Mouse (Mus musculus): ENCODE data around the gene Itgb7.

DNA sequence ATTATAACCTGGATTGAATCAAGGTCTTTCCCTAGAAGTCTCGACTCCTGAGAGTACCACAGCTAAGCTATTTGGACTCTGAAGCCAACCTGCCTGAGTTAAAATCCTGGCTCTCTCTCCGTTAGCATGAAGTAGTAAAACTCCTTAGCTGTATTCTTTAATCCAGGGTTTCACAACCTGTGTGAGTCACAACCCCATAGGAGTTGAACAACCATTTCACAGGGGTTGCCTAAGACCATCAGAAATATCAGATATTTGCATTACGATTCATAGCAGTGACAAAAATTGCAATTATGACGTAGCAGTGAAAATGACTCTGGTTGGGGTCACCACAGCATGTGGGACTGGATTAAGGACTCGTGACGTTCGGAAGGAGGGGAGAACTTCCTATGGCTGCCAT is 1.0 kb upstream of the Itgb7 start:
- TF ChIP-seq POLR2A (IDR thresholded peaks at IDR 0.05; ENCODE audit: extremely low read depth, insufficient read depth, low read length) (no peak), CTCF (IDR thresholded peaks at IDR 0.05; ENCODE audit: extremely low read depth, insufficient read depth, low read length) (no peak)
